Mouse (Mus musculus): ENCODE measurements around the gene Trim6. TPM values are rescaled to one million over a fixed set of nuclear protein-coding genes. Genes with fewer than 3 reads are reported as not detected.

Gene Trim6
- polyA plus RNA-seq (2014; fragmentation: Nextera tagmentation; extraction: Ambion mirVana): 2.5 and 3.4 TPM in 2 replicates

DNA sequence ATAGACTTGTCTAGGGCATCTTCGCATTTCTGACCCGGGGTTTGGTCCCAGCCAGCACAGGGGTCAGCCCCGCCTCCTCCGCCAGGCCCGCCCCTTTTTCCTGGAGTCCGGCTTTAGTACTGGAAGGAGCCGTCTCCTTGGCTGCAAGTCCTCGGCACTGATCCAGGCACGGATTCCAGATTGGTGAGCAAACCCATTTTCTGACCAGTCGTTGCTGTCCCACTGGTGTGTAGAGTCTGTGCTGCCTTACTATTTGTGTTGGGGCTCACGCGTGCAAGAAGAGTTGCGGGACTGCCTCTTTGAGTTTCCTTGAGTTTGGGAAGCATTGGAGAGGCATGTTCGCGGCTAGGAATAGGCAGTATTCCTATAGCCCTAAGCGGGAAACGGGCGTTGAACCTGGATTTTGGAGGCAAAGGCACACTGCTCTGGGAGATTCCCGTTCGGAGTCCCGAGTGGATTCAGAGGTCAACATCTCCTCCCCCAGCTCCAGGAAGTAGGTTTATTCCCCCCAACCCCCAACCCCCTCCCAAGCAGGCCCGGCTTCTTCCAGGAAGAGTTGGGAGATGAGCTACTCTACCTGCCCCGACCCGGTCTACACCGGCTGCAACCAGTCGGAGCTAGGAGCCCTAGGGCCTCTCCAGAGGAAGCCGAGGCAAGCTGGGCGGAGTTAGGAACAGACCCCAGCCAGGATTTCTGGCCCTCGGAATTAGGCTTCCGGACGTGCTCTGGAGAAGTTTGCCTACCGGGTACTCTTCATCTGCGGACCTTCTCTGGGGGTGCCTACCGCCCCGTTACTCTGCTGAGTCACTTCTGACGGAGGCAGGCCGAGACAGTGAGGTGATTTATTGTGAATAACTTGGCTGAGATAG is at the start of gene Trim6:
TSS of gene Trim6 (plus strand) at position 93 of the 869 bp plus-strand sequence.
- Histone ChIP-seq H3K36me3 (ENCODE audit: control insufficient read depth, insufficient read depth, low read length) (no peaks in the 10 kb centered on the region), H3K27me3 (ENCODE audit: control insufficient read depth, insufficient read depth, low read length) (no peaks in the 10 kb centered on the region), H3K4me3 (ENCODE audit: low read depth, low read length) (peak within 1 kb of the TSS; percentile 18), H3K27ac (ENCODE audit: low read depth, low read length) (no peak within 1 kb of the TSS), H3K9me3 (ENCODE audit: control insufficient read depth, low read length) (no peaks in the 10 kb centered on the region), H3K4me1 (replicated peaks; ENCODE audit: control insufficient read depth, insufficient read depth, low read length) (no peaks in the 10 kb centered on the region), H3K4me2 (replicated peaks; ENCODE audit: low read depth, low read length) (peak within 1 kb of the TSS; percentile 47), H3K9ac (ENCODE audit: low read depth, low read length) (peak within 1 kb of the TSS; percentile 24; the same call in 1 of the 2 replicates)
- peak; percentile 81 for ATAC-seq (ENCODE audit: low FRiP score)
- peak; percentile 69 for DNase-seq (ENCODE audit: low spot score)
- WGBS: 2% methylated on average over 37 of the region's 37 CpGs

DNA sequence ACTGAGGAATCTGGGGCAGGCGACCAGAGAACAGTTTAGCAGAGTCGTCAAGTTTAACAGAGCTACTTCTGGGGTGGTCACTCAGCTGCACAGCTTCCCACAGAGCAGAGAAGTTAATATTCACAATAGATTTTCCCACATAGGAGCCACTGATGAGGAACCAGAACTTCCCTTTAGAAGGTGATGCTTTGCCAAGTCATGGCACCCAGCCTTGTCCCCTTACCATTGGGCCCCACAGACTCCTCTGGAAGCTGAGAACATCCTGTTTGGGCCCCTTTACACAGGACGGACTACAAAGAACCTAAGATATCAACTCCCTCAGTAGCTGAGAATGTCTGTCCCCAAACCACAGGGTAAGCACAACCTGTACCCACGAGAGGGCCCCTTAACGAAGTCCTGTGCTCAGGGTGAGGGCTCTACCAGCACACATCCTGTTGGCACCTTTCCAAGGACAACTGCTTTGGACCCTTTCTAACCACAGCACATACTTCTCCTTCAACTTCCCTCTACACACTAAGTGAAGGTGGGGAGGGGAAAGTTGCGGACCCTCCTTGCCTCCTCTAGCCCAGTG is 48.9 kb upstream of the Trim6 start:
- ATAC-seq (ENCODE audit: low FRiP score): no peak
- H3K27ac ChIP-seq (ENCODE audit: low read depth, low read length): no peak overlapping the region
- H3K36me3 ChIP-seq (ENCODE audit: control insufficient read depth, insufficient read depth, low read length): no peaks in the 10 kb centered on the region
- H3K4me1 ChIP-seq (replicated peaks; ENCODE audit: control insufficient read depth, insufficient read depth, low read length): no peaks in the 10 kb centered on the region
- H3K9ac ChIP-seq (ENCODE audit: low read depth, low read length): no peak overlapping the region
- no peak overlapping the region for H3K4me3 ChIP-seq (ENCODE audit: low read depth, low read length)
- H3K27me3 ChIP-seq (ENCODE audit: control insufficient read depth, insufficient read depth, low read length): no peaks in the 10 kb centered on the region
- no peak for DNase-seq (ENCODE audit: low spot score)
- 87% methylated on average over 6 of the region's 6 CpGs for WGBS
- H3K9me3 ChIP-seq (ENCODE audit: control insufficient read depth, low read length): no peaks in the 10 kb centered on the region
- no peak overlapping the region for H3K4me2 ChIP-seq (replicated peaks; ENCODE audit: low read depth, low read length)

DNA sequence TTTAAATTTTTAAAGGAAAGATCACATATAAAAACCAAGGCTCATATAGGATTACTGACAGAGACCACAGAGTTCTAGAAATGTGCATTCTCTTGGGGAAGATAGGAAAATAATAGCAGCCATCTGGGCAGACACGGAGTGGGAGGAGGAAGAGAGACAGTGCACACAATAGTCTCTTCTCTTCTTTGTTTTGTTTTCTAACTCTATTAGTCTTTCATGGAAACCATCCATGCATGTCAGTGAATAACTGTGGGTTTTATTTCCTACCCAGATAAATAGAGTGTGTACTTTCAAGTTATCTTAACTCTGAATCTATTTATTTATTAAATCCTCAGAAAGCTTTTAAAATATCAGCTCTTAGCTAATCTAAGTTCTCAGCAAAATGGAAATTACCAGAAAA is 43.5 kb upstream of the Trim6 start:
- H3K27ac ChIP-seq (ENCODE audit: low read depth, low read length): no peak overlapping the region
- 20% methylated on average over 1 of the region's 1 CpGs for WGBS
- no peak overlapping the region for H3K4me3 ChIP-seq (ENCODE audit: low read depth, low read length)
- DNase-seq (ENCODE audit: low spot score) (no peak), ATAC-seq (ENCODE audit: low FRiP score) (peak; percentile 63; the same call in 1 of the 2 replicates)
- H3K4me2 ChIP-seq (replicated peaks; ENCODE audit: low read depth, low read length): no peak overlapping the region
- H3K9me3 ChIP-seq (ENCODE audit: control insufficient read depth, low read length): no peaks in the 10 kb centered on the region
- H3K4me1 ChIP-seq (replicated peaks; ENCODE audit: control insufficient read depth, insufficient read depth, low read length): no peaks in the 10 kb centered on the region
- no peaks in the 10 kb centered on the region for H3K36me3 ChIP-seq (ENCODE audit: control insufficient read depth, insufficient read depth, low read length)
- no peaks in the 10 kb centered on the region for H3K27me3 ChIP-seq (ENCODE audit: control insufficient read depth, insufficient read depth, low read length)
- no peak overlapping the region for H3K9ac ChIP-seq (ENCODE audit: low read depth, low read length)

DNA sequence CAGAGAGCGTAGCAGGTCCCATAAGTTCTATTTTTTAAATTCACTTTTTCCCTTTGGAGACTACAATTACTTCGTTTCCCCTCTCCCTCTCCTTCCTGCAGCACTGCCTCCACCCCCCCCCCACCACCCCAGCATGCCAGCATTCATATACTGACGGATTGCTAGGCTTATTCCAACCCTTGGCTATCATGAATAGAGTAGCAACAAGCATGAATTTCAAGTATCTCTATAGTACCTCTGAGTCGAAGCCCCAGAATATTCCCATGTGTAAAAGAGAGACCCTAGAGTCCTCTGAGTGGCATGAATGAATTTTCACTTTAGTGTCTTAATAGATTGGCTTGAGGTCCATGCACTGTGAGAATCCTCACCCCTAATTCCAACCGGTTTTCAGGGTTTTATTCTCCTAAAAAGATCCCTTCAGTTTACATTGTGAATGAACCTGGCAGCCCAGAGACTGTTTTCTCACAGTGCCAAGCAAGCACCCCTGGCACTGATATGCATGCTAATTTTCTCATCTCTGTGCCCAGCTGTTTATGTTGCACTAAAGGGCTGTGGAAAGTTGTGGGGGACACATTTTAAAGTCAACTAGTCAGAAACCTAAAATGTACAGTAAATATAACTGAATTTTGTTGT is 40.1 kb upstream of the Trim6 start:
- Histone ChIP-seq H3K27me3 (ENCODE audit: control insufficient read depth, insufficient read depth, low read length) (no peaks in the 10 kb centered on the region), H3K9ac (ENCODE audit: low read depth, low read length) (no peak overlapping the region), H3K27ac (ENCODE audit: low read depth, low read length) (no peak overlapping the region), H3K4me1 (replicated peaks; ENCODE audit: control insufficient read depth, insufficient read depth, low read length) (no peaks in the 10 kb centered on the region), H3K4me3 (ENCODE audit: low read depth, low read length) (no peak overlapping the region), H3K4me2 (replicated peaks; ENCODE audit: low read depth, low read length) (no peak overlapping the region), H3K9me3 (ENCODE audit: control insufficient read depth, low read length) (no peaks in the 10 kb centered on the region), H3K36me3 (ENCODE audit: control insufficient read depth, insufficient read depth, low read length) (no peaks in the 10 kb centered on the region)
- no peak for ATAC-seq (ENCODE audit: low FRiP score)
- no peak for DNase-seq (ENCODE audit: low spot score)
- 77% methylated on average over 5 of the region's 5 CpGs for WGBS

DNA sequence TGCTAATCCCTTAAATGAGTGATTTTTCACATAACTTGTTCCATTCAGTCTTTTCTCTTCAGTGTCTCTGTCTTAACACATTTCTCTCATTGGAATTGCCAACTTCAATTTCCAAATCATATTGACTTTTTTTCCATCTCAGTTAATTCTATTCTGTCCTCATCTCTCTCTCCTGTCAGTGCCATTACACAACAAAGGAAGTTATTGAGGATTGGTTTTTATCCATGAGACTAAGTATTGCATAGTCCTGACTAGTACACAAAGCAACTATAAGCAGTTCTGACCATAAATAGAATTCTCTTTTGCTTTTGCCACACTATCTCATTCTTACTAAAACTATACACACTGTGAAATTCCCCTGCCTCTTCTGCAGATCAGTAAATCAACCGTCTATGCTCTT is 39.5 kb upstream of the Trim6 start:
- H3K4me1 ChIP-seq (replicated peaks; ENCODE audit: control insufficient read depth, insufficient read depth, low read length): no peaks in the 10 kb centered on the region
- DNase-seq (ENCODE audit: low spot score) (no peak), ATAC-seq (ENCODE audit: low FRiP score) (no peak)
- no peak overlapping the region for H3K27ac ChIP-seq (ENCODE audit: low read depth, low read length)
- H3K4me3 ChIP-seq (ENCODE audit: low read depth, low read length): no peak overlapping the region
- H3K27me3 ChIP-seq (ENCODE audit: control insufficient read depth, insufficient read depth, low read length): no peaks in the 10 kb centered on the region
- no peak overlapping the region for H3K9ac ChIP-seq (ENCODE audit: low read depth, low read length)
- H3K4me2 ChIP-seq (replicated peaks; ENCODE audit: low read depth, low read length): no peak overlapping the region
- no peaks in the 10 kb centered on the region for H3K9me3 ChIP-seq (ENCODE audit: control insufficient read depth, low read length)
- H3K36me3 ChIP-seq (ENCODE audit: control insufficient read depth, insufficient read depth, low read length): no peaks in the 10 kb centered on the region
- 74% methylated on average over 1 of the region's 1 CpGs for WGBS

DNA sequence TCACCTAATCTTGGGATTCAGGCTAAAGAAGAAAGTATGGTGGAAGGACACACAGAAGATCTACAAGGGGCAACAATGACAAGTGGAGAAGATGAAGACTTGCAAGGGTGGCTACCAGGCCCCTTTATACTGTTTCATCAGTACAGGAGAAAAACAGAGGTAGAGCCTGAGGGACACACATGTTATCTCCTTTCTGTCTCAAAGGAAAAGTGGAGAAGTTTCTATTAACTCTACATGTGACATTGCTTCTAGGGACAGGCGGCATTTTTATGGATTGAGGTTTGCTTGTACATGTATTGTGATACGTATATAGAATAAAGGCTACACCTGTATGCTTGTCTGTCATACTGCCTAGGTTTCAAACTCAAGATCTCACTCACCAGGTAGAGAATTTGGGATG is 35.3 kb upstream of the Trim6 start, which contains the start of gene Olfr648:
TSS of gene Olfr648 (minus strand) at position 101 of the 400 bp plus-strand sequence.
- WGBS: 91% methylated on average over 2 of the region's 2 CpGs
- no peaks in the 10 kb centered on the region for H3K4me1 ChIP-seq (replicated peaks; ENCODE audit: control insufficient read depth, insufficient read depth, low read length)
- no peak within 1 kb of the TSS for H3K4me2 ChIP-seq (replicated peaks; ENCODE audit: low read depth, low read length)
- H3K9ac ChIP-seq (ENCODE audit: low read depth, low read length): no peak within 1 kb of the TSS
- H3K27me3 ChIP-seq (ENCODE audit: control insufficient read depth, insufficient read depth, low read length): no peaks in the 10 kb centered on the region
- H3K9me3 ChIP-seq (ENCODE audit: control insufficient read depth, low read length): no peaks in the 10 kb centered on the region
- H3K27ac ChIP-seq (ENCODE audit: low read depth, low read length): no peak within 1 kb of the TSS
- ATAC-seq (ENCODE audit: low FRiP score): no peak
- DNase-seq (ENCODE audit: low spot score): no peak
- H3K36me3 ChIP-seq (ENCODE audit: control insufficient read depth, insufficient read depth, low read length): no peaks in the 10 kb centered on the region
- H3K4me3 ChIP-seq (ENCODE audit: low read depth, low read length): no peak within 1 kb of the TSS

DNA sequence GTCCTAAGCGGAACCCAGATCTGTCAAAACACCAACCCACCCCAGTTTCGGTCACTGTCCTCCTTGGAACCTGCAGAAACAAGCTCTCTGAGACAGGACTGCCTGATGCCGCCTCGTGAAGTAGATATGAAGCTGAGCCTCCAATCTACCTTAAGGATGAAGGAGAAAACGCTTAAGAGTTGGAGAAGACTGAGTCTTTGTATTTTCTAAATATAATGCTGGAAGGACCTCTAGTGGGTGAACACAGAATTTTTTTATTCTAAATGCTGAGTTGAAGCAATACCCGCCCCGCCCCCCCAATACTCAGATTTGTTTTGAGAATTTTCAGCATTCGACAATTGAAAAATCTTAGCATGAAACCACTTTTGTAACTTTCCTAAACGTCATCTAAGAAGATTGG is 27.3 kb upstream of the Trim6 start:
- ATAC-seq (ENCODE audit: low FRiP score) (no peak), DNase-seq (ENCODE audit: low spot score) (no peak)
- 63% methylated on average over 9 of the region's 9 CpGs for WGBS
- Histone ChIP-seq H3K4me3 (ENCODE audit: low read depth, low read length) (no peak overlapping the region), H3K4me1 (replicated peaks; ENCODE audit: control insufficient read depth, insufficient read depth, low read length) (no peaks in the 10 kb centered on the region), H3K36me3 (ENCODE audit: control insufficient read depth, insufficient read depth, low read length) (no peaks in the 10 kb centered on the region), H3K27ac (ENCODE audit: low read depth, low read length) (no peak overlapping the region), H3K9me3 (ENCODE audit: control insufficient read depth, low read length) (no peaks in the 10 kb centered on the region), H3K4me2 (replicated peaks; ENCODE audit: low read depth, low read length) (no peak overlapping the region), H3K9ac (ENCODE audit: low read depth, low read length) (no peak overlapping the region), H3K27me3 (ENCODE audit: control insufficient read depth, insufficient read depth, low read length) (no peaks in the 10 kb centered on the region)

DNA sequence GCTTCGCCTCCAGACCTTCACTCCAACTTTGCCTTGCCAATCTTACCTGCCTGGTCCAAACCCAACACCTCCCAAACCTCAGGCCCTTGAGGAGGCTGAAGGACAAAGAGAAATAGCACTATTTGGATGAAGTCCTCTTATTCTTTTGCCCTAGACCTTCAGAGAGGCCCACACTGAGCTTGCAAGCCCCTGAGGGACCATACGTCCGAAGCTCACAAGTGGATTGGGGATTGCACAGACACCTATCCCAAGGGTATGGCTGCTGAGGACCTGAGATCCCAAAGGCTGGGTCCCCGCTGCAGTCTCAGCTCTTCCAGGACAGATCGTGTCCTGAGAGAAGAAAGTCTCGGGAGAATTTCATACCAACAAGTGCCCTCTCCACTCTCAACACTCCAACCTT is 22.7 kb upstream of the Trim6 start, which contains the start of gene Olfr649:
TSS of gene Olfr649 (minus strand) at position 101 of the 400 bp plus-strand sequence.
- H3K27ac ChIP-seq (ENCODE audit: low read depth, low read length): no peak within 1 kb of the TSS
- no peak within 1 kb of the TSS for H3K4me3 ChIP-seq (ENCODE audit: low read depth, low read length)
- DNase-seq (ENCODE audit: low spot score) (no peak), ATAC-seq (ENCODE audit: low FRiP score) (no peak)
- H3K4me2 ChIP-seq (replicated peaks; ENCODE audit: low read depth, low read length): no peak within 1 kb of the TSS
- H3K4me1 ChIP-seq (replicated peaks; ENCODE audit: control insufficient read depth, insufficient read depth, low read length): no peaks in the 10 kb centered on the region
- no peaks in the 10 kb centered on the region for H3K9me3 ChIP-seq (ENCODE audit: control insufficient read depth, low read length)
- 93% methylated on average over 6 of the region's 6 CpGs for WGBS
- no peaks in the 10 kb centered on the region for H3K36me3 ChIP-seq (ENCODE audit: control insufficient read depth, insufficient read depth, low read length)
- H3K27me3 ChIP-seq (ENCODE audit: control insufficient read depth, insufficient read depth, low read length): no peaks in the 10 kb centered on the region
- no peak within 1 kb of the TSS for H3K9ac ChIP-seq (ENCODE audit: low read depth, low read length)
